Mouse (Mus musculus) forebrain, embryonic 11.5 days (tissue): ENCODE results near the gene Tmprss9. TPM values are rescaled to one million over a fixed set of nuclear protein-coding genes. Genes with fewer than 3 reads are reported as not detected.
A peak's percentile ranks its signal among the peaks of the same experiment; 100 is the strongest.

Source experiments
- ATAC-seq: fragments of 200-750 bp; cut with Nextera tagmentation; replicated peaks from 2 replicates; pipeline ENCODE4 v1.8.0; 2017; ENCODE audit warnings: moderate TSS enrichment; ENCODE audit not compliant: low FRiP score
- DNase-seq: peaks from one replicate; pipeline ENCODE4 v3.0.0-alpha.2; 2017; ENCODE audit warnings: low spot score
- H3K27ac ChIP-seq: fragments of 300-500 bp; sonication (generic); 2 replicates; pipeline ENCODE4 v1.5.1; 2014; ENCODE audit warnings: low read depth, low read length
- H3K27me3 ChIP-seq: fragments of 300-500 bp; sonication (generic); 2 replicates; pipeline ENCODE4 v1.6.1; 2014; ENCODE audit warnings: mild to moderate bottlenecking, low read length, mixed read lengths; ENCODE audit not compliant: control insufficient read depth, insufficient read depth
- H3K36me3 ChIP-seq: fragments of 300-500 bp; sonication (generic); 2 replicates; pipeline ENCODE4 v1.6.1; 2014; ENCODE audit warnings: mild to moderate bottlenecking, low read length, moderate library complexity, mixed read lengths; ENCODE audit not compliant: control insufficient read depth, insufficient read depth
- H3K4me1 ChIP-seq: fragments of 300-500 bp; sonication (generic); replicated peaks from 2 replicates; pipeline ENCODE4 v1.6.1; 2014; ENCODE audit warnings: low read length, mixed read lengths; ENCODE audit not compliant: control insufficient read depth, insufficient read depth
- H3K4me2 ChIP-seq: fragments of 300-500 bp; sonication (generic); 2 replicates; pipeline ENCODE4 v1.6.1; 2014; ENCODE audit warnings: low read depth, mild to moderate bottlenecking, low read length, moderate library complexity, mixed read lengths; ENCODE audit not compliant: severe bottlenecking
- H3K4me3 ChIP-seq: fragments of 300-500 bp; sonication (generic); 2 replicates; pipeline ENCODE4 v1.5.1; 2014; ENCODE audit warnings: low read depth, low read length
- H3K9ac ChIP-seq: fragments of 300-500 bp; sonication (generic); 2 replicates; pipeline ENCODE4 v1.6.1; 2014; ENCODE audit warnings: low read length
- H3K9me3 ChIP-seq: fragments of 300-500 bp; sonication (generic); 2 replicates; pipeline ENCODE4 v1.6.1; 2016; ENCODE audit warnings: low read length, mixed read lengths; ENCODE audit not compliant: control insufficient read depth
- WGBS: fragments of 180-500 bp; shearing (Covaris S2); extraction: QIAGEN DNeasy Blood & Tissue Kit; methylation state at CpG from one replicate; pipeline ENCODE4 v1.1.7; 2014; 5-methylcytosine and 5-hydroxymethylcytosine counted together
- polyA plus RNA-seq: library from polyadenylated mRNA; unstranded; fragments of >200 nt; fragmentation: Nextera tagmentation; extraction: Ambion mirVana; gene quantifications from 2 replicates; pipeline ENCODE4 v1.2.1, GENCODE M21; 2014

The Tmprss9 gene
- polyA plus RNA-seq, 1 experiment from 2014 or later, result 0.08 TPM

DNA sequence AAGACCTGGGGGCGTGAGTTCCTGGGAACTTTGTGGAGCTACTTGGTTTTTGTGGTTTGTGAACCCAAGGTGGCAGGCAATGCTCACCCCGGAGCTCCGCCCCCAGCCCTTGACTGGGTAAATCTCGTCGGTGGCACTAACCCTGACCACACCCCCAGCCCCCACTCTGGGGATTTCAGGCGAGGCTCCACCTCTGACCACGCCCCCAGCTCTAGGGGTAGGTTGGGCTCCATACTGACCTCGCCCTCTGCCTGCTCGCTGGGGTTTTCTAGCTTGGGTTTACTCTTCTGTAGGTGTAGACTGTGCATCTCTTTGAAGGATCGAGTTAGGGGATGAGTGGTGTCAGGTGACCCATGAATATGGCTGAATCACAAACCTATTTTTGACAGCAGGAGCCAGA, 23.1 kb upstream of the Tmprss9 start:
- DNase-seq (no peak), ATAC-seq (0 out of 2 replicates have a peak, but pooled peaks have one; percentile 9)
- peaks cover 18% of the 10 kb centered on the region for H3K27me3 ChIP-seq
- H3K9me3 ChIP-seq, result no peaks in the 10 kb centered on the region
- 13% methylated on average over 10 of the region's 10 CpGs for WGBS
- H3K4me2 ChIP-seq, result no peak overlapping the region
- H3K9ac ChIP-seq, result no peak overlapping the region
- H3K27ac ChIP-seq, result no peak overlapping the region
- no peaks in the 10 kb centered on the region for H3K36me3 ChIP-seq
- H3K4me3 ChIP-seq, result no peak overlapping the region
- peaks cover 9% of the 10 kb centered on the region for H3K4me1 ChIP-seq

- no peaks in the 10 kb centered on the region for H3K36me3 ChIP-seq
- H3K4me1 ChIP-seq, result peaks cover 23% of the 10 kb centered on the region; the same call in 1 of the 2 replicates
- ATAC-seq, result peak; percentile 86
- H3K4me3 ChIP-seq, result peak within 1 kb of the TSS; percentile 91
- peak; percentile 98 for DNase-seq
- peak within 1 kb of the TSS; percentile 99 for H3K4me2 ChIP-seq
- no peaks in the 10 kb centered on the region for H3K27me3 ChIP-seq
- WGBS, result under 1% methylated on average over 81 of the region's 81 CpGs
- H3K9me3 ChIP-seq, result no peaks in the 10 kb centered on the region
- peak within 1 kb of the TSS; percentile 85 for H3K9ac ChIP-seq
- H3K27ac ChIP-seq, result no peak within 1 kb of the TSS
Measured at GRCm38 (mm10) chr10:80854913-80855748, 16.5 kb upstream of the Tmprss9 start, which contains the start of the genes Lsm7 and Sppl2b. Gene Lsm7, minus strand, starts transcription at chr10:80855209. Gene Sppl2b, plus strand, starts transcription at chr10:80855275.

DNA sequence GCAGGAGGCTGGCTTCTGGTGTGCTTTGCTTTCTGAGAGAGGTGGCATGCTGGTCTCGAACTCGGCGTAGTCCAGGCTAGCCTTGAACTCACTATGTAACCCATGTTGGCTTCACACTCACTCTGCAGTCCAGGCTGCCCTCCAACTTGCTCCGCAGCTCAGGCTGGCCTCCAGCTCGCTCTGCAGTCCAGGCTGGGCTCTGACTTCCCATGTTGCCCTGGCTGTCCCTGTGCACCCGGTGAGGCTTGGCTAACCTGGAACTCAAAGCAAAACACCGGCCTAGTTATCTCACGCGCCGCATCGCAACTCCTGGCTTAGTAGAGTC, 15.9 kb upstream of the Tmprss9 start:
- Histone ChIP-seq H3K9me3 (no peaks in the 10 kb centered on the region), H3K27me3 (no peaks in the 10 kb centered on the region), H3K9ac (peak overlapping the region; percentile 85), H3K36me3 (no peaks in the 10 kb centered on the region), H3K4me2 (peak overlapping the region; percentile 99), H3K4me3 (peak overlapping the region; percentile 91), H3K27ac (no peak overlapping the region), H3K4me1 (peaks cover 23% of the 10 kb centered on the region; the same call in 1 of the 2 replicates)
- DNase-seq, result no peak
- no peak for ATAC-seq
- 24% methylated on average over 11 of the region's 11 CpGs for WGBS

GRCm38 (mm10) chr10:80856267-80856666, 15.4 kb upstream of the Tmprss9 start:
- Histone ChIP-seq H3K27me3 (no peaks in the 10 kb centered on the region), H3K4me3 (peak overlapping the region; percentile 91), H3K9me3 (no peaks in the 10 kb centered on the region), H3K27ac (no peak overlapping the region), H3K36me3 (no peaks in the 10 kb centered on the region), H3K9ac (peak overlapping the region; percentile 85), H3K4me1 (peaks cover 23% of the 10 kb centered on the region; the same call in 1 of the 2 replicates), H3K4me2 (peak overlapping the region; percentile 99)
- ATAC-seq, result no peak
- WGBS, result 70% methylated on average over 3 of the region's 3 CpGs
- no peak for DNase-seq

GRCm38 (mm10) chr10:80856908-80857307, 14.7 kb upstream of the Tmprss9 start:
- H3K4me3 ChIP-seq, result no peak overlapping the region
- no peaks in the 10 kb centered on the region for H3K27me3 ChIP-seq
- peaks cover 23% of the 10 kb centered on the region; the same call in 1 of the 2 replicates for H3K4me1 ChIP-seq
- DNase-seq (no peak), ATAC-seq (no peak)
- H3K27ac ChIP-seq, result no peak overlapping the region
- H3K9ac ChIP-seq, result peak overlapping the region; percentile 20; the same call in 1 of the 2 replicates
- no peaks in the 10 kb centered on the region for H3K36me3 ChIP-seq
- 84% methylated on average over 5 of the region's 5 CpGs for WGBS
- H3K9me3 ChIP-seq, result no peaks in the 10 kb centered on the region
- no peak overlapping the region for H3K4me2 ChIP-seq

DNA sequence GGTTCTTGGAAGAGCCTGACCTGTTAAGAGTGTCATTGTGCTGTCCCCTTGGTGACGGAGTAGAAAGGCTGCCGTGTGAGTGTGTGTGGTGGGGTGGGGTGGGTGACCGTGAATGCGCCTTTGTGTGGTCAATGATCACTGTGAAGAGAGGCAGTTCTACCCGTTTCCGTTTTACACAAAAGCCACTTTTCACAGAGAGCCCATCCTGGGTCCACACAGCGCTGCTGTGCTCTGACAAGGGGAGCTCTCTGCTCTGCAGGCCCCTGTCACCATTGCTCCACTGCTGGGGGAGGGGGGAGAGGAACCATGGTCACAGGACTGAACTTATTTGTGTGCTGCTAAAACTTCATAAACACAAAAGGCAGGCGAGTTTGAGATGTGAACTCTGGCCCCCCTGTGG, 14.3 kb upstream of the Tmprss9 start:
- Histone ChIP-seq H3K4me2 (peak overlapping the region; percentile 15; the same call in 1 of the 2 replicates), H3K27ac (no peak overlapping the region), H3K27me3 (no peaks in the 10 kb centered on the region), H3K4me3 (no peak overlapping the region), H3K9me3 (no peaks in the 10 kb centered on the region), H3K9ac (peak overlapping the region; percentile 37), H3K4me1 (peaks cover 23% of the 10 kb centered on the region; the same call in 1 of the 2 replicates), H3K36me3 (no peaks in the 10 kb centered on the region; the same call in 1 of the 2 replicates)
- no peak for DNase-seq
- 47% methylated on average over 8 of the region's 8 CpGs for WGBS
- no peak for ATAC-seq

DNA sequence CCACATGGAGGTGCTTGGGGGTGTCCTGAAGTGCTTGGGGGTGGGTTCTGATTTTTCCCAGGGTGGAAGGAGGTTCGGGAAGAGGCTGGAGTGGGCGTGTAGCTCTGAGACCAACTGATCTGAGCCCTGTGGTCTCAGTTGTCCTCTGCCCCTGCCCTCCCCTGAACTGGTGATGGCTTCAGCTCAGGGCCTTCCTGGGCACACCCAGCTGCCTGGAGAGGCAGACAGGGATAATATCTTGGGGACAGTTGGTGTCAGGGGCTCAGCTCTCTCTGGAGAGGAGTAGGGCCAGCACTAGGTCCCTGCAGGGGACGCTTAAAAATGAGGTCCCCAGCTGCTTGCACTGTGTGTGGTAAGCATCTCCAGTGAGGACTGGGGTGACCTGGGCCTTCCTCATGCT, 13.8 kb upstream of the Tmprss9 start:
- Histone ChIP-seq H3K36me3 (no peaks in the 10 kb centered on the region; the same call in 1 of the 2 replicates), H3K27ac (no peak overlapping the region), H3K4me2 (peak overlapping the region; percentile 15; the same call in 1 of the 2 replicates), H3K27me3 (no peaks in the 10 kb centered on the region), H3K9ac (peak overlapping the region; percentile 37), H3K9me3 (no peaks in the 10 kb centered on the region), H3K4me3 (no peak overlapping the region), H3K4me1 (peaks cover 23% of the 10 kb centered on the region; the same call in 1 of the 2 replicates)
- no peak for ATAC-seq
- DNase-seq, result no peak
- 63% methylated on average over 3 of the region's 3 CpGs for WGBS

DNA sequence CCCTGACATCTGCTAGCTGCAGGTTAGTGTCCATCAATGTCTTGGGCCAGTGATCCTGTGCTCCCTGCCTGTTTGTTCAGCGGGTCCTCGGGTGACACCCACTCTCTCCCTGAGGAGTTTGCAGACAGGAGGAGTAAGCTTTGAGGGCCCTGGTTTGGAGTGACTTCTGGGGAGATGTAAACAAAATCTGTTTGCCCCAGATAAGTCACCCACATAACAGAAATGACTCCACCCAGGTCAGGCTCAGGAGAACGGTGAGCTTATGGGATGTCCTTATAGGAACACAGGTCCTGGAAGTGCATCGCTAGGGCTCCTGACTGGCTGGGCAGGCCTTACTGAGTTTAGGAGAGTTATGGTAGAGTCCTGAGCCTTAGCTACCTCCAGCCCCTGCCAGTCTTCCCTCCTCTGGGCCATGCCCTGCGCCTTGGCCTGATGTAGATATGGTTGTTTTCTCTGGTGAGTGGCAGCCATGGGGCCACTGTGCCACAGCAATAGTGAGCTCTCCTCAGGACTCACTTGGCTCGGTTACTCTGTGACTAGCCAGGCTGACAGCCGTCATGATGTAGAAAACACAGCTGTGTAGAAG, 13.2 kb upstream of the Tmprss9 start:
- no peaks in the 10 kb centered on the region for H3K27me3 ChIP-seq
- no peak overlapping the region for H3K9ac ChIP-seq
- 87% methylated on average over 7 of the region's 7 CpGs for WGBS
- no peak for ATAC-seq
- H3K4me2 ChIP-seq, result no peak overlapping the region
- H3K36me3 ChIP-seq, result no peaks in the 10 kb centered on the region; the same call in 1 of the 2 replicates
- H3K27ac ChIP-seq, result 0 out of 2 replicates have a peak overlapping the region, but pooled peaks have one; percentile 31
- H3K9me3 ChIP-seq, result no peaks in the 10 kb centered on the region
- DNase-seq, result no peak
- peaks cover 21% of the 10 kb centered on the region; the same call in 1 of the 2 replicates for H3K4me1 ChIP-seq
- H3K4me3 ChIP-seq, result no peak overlapping the region
